Mouse (Mus musculus) kidney, postnatal 4 days (tissue): ENCODE measurements around the gene Cxcl5.

ENCODE experiments used
- DNase-seq, 2 experiments: peaks; one replicate each; pipeline ENCODE4 v3.0.0; 2021; ENCODE audit warnings: mixed read lengths in 2 of 2

Cxcl5 gene

GRCm38 (mm10) chr5:90759077-90760065 lies at the start of gene Cxcl5:
Gene Cxcl5 (plus strand): TSS chr5:90759360.
- DNase-seq, result peak; percentile 43 to 47

- no peak for DNase-seq
These were observed 47.8 kb upstream of the Cxcl5 start for GRCm38 (mm10) chr5:90711409-90711808.

- DNase-seq, result no peak
These were observed 41.2 kb upstream of the Cxcl5 start for GRCm38 (mm10) chr5:90717937-90718336.

GRCm38 (mm10) chr5:90722656-90723055 lies 36.5 kb upstream of the Cxcl5 start:
- no peak for DNase-seq

GRCm38 (mm10) chr5:90728254-90728653 lies 30.9 kb upstream of the Cxcl5 start:
- no peak for DNase-seq

GRCm38 (mm10) chr5:90731480-90731879 lies 27.7 kb upstream of the Cxcl5 start:
- DNase-seq, result peak in 1 of 2 experiments; percentile 12

- DNase-seq, result no peak
These were observed 17.1 kb upstream of the Cxcl5 start for GRCm38 (mm10) chr5:90742029-90742428.

GRCm38 (mm10) chr5:90753934-90754333 lies 5.2 kb upstream of the Cxcl5 start:
- DNase-seq, result no peak

- DNase-seq, result peak; percentile 10 to 30
These were observed 1.0 kb upstream of the Cxcl5 start for GRCm38 (mm10) chr5:90758020-90758605.

GRCm38 (mm10) chr5:90760303-90760702 lies 1.1 kb downstream of the Cxcl5 start:
- DNase-seq, result no peak

- no peak for DNase-seq
These were observed 1.7 kb downstream of the Cxcl5 start for GRCm38 (mm10) chr5:90760844-90761243.

GRCm38 (mm10) chr5:90761834-90762233 lies 2.7 kb downstream of the Cxcl5 start:
- no peak for DNase-seq

- DNase-seq, result no peak
These were observed 4.9 kb downstream of the Cxcl5 start for GRCm38 (mm10) chr5:90763912-90764665.

- DNase-seq, result no peak
These were observed 6.9 kb downstream of the Cxcl5 start for GRCm38 (mm10) chr5:90765821-90766606.

- no peak for DNase-seq
These were observed 9.1 kb downstream of the Cxcl5 start, which contains the start of gene Ppbp for GRCm38 (mm10) chr5:90768218-90768617. Gene Ppbp (plus strand): TSS chr5:90768518.

- no peak for DNase-seq
These were observed 12.2 kb downstream of the Cxcl5 start for GRCm38 (mm10) chr5:90771369-90771768.

GRCm38 (mm10) chr5:90771880-90772653 lies 12.9 kb downstream of the Cxcl5 start, which contains the start of gene Pf4:
Gene Pf4 (plus strand): TSS chr5:90772435.
- DNase-seq, result peak; percentile 33 to 50

GRCm38 (mm10) chr5:90775562-90775961 lies 16.4 kb downstream of the Cxcl5 start:
- no peak for DNase-seq

GRCm38 (mm10) chr5:90777621-90778020 lies 18.5 kb downstream of the Cxcl5 start:
- DNase-seq, result no peak

- no peak for DNase-seq
These were observed 19.7 kb downstream of the Cxcl5 start for GRCm38 (mm10) chr5:90778856-90779255.

- no peak for DNase-seq
These were observed 24.5 kb downstream of the Cxcl5 start for GRCm38 (mm10) chr5:90783697-90784096.
